Mouse (Mus musculus) intestine, embryonic 14.5 days (tissue): Measurements from ENCODE around the gene Rhbdf2. TPM values are rescaled to one million over a fixed set of nuclear protein-coding genes. Genes with fewer than 3 reads are reported as not detected.

Experiments used
- ATAC-seq: fragments of 200-750 bp; cut with Nextera tagmentation; replicated peaks from 2 replicates; pipeline ENCODE4 v1.8.0; 2017; ENCODE audit warnings: low read depth, moderate number of reproducible peaks, moderate TSS enrichment, moderate library complexity; ENCODE audit not compliant: low FRiP score, low TSS enrichment
- DNase-seq: peaks from one replicate; pipeline ENCODE4 v3.0.0-alpha.2; 2018; ENCODE audit warnings: low spot score
- H3K27ac ChIP-seq: fragments of 300-500 bp; sonication (generic); 2 replicates; pipeline ENCODE4 v1.5.1; 2014; ENCODE audit warnings: low read depth, mild to moderate bottlenecking, control low read depth
- H3K27me3 ChIP-seq: fragments of 300-500 bp; sonication (generic); replicated peaks from 2 replicates; pipeline ENCODE4 v1.6.1; 2014; ENCODE audit warnings: low read length, control low read depth; ENCODE audit not compliant: control insufficient read depth, insufficient read depth
- H3K36me3 ChIP-seq: fragments of 300-500 bp; sonication (generic); 2 replicates; pipeline ENCODE4 v1.6.1; 2014; ENCODE audit warnings: low read length, control low read depth; ENCODE audit not compliant: control insufficient read depth, insufficient read depth
- H3K4me1 ChIP-seq: fragments of 300-500 bp; sonication (generic); replicated peaks from 2 replicates; pipeline ENCODE4 v1.6.1; 2014; ENCODE audit warnings: low read length, control low read depth, mixed read lengths; ENCODE audit not compliant: control insufficient read depth, insufficient read depth
- H3K4me2 ChIP-seq: fragments of 300-500 bp; sonication (generic); 2 replicates; pipeline ENCODE4 v1.6.1; 2014; ENCODE audit warnings: low read length
- H3K4me3 ChIP-seq: fragments of 300-500 bp; sonication (generic); 2 replicates; pipeline ENCODE4 v1.5.1; 2014; ENCODE audit warnings: low read depth, low read length, control low read depth, mixed read lengths
- H3K9ac ChIP-seq: fragments of 300-500 bp; sonication (generic); 2 replicates; pipeline ENCODE4 v1.6.1; 2014; ENCODE audit warnings: mild to moderate bottlenecking, low read length
- H3K9me3 ChIP-seq: fragments of 300-500 bp; sonication (generic); 2 replicates; pipeline ENCODE4 v1.6.1; 2016; ENCODE audit warnings: low read length, control low read depth; ENCODE audit not compliant: control insufficient read depth
- WGBS: fragments of 180-500 bp; shearing (Covaris S2); extraction: QIAGEN DNeasy Blood & Tissue Kit; methylation state at CpG from one replicate; pipeline ENCODE4 v1.1.7; 2014; 5-methylcytosine and 5-hydroxymethylcytosine counted together
- polyA plus RNA-seq: library from polyadenylated mRNA; unstranded; fragments of >200 nt; fragmentation: Nextera tagmentation; extraction: Ambion mirVana; gene quantifications from 2 replicates; pipeline ENCODE4 v1.2.1, GENCODE M21; 2014

The Rhbdf2 gene
- polyA plus RNA-seq, 1 experiment from 2014 or later = 5.7 TPM

GRCm38 (mm10) chr11:116574486-116574885 lies 52.3 kb downstream of the Rhbdf2 start:
- ATAC-seq = no peak
- WGBS = 66% methylated on average over 6 of the region's 6 CpGs

GRCm38 (mm10) chr11:116572756-116573543 lies 53.9 kb downstream of the Rhbdf2 start:
- Histone ChIP-seq H3K9me3 (no peaks in the 10 kb centered on the region), H3K4me2 (no peak overlapping the region), H3K27me3 (no peaks in the 10 kb centered on the region), H3K4me3 (no peak overlapping the region), H3K36me3 (no peaks in the 10 kb centered on the region), H3K4me1 (peaks cover 24% of the 10 kb centered on the region), H3K9ac (no peak overlapping the region), H3K27ac (no peak overlapping the region)
- ATAC-seq (no peak), DNase-seq (no peak)
- 46% methylated on average over 12 of the region's 12 CpGs for WGBS

More at GRCm38 (mm10) chr11:116574486-116574885, 52.3 kb downstream of the Rhbdf2 start:
- Histone ChIP-seq H3K9me3 (no peaks in the 10 kb centered on the region), H3K9ac (no peak overlapping the region), H3K4me2 (no peak overlapping the region), H3K4me3 (no peak overlapping the region), H3K27ac (no peak overlapping the region), H3K4me1 (peaks cover 24% of the 10 kb centered on the region), H3K27me3 (no peaks in the 10 kb centered on the region), H3K36me3 (no peaks in the 10 kb centered on the region)
- no peak for DNase-seq

- H3K9me3 ChIP-seq = no peaks in the 10 kb centered on the region
- no peak; the same call in 1 of the 2 replicates for ATAC-seq
- no peaks in the 10 kb centered on the region for H3K27me3 ChIP-seq
- H3K36me3 ChIP-seq = no peaks in the 10 kb centered on the region
- H3K27ac ChIP-seq = no peak overlapping the region
- H3K4me2 ChIP-seq = no peak overlapping the region
- H3K4me3 ChIP-seq = no peak overlapping the region
- 74% methylated on average over 19 of the region's 19 CpGs for WGBS
- H3K4me1 ChIP-seq = peaks cover 24% of the 10 kb centered on the region
- no peak overlapping the region for H3K9ac ChIP-seq
- no peak for DNase-seq
Observed at GRCm38 (mm10) chr11:116571767-116572679, 54.8 kb downstream of the Rhbdf2 start.

GRCm38 (mm10) chr11:116570821-116571220 lies 56.0 kb downstream of the Rhbdf2 start:
- H3K4me2 ChIP-seq = no peak overlapping the region
- ATAC-seq = no peak
- 76% methylated on average over 7 of the region's 7 CpGs for WGBS
- H3K9ac ChIP-seq = no peak overlapping the region
- no peak for DNase-seq
- no peak overlapping the region for H3K4me3 ChIP-seq
- no peaks in the 10 kb centered on the region for H3K27me3 ChIP-seq
- H3K4me1 ChIP-seq = peaks cover 26% of the 10 kb centered on the region
- H3K36me3 ChIP-seq = no peaks in the 10 kb centered on the region
- H3K9me3 ChIP-seq = no peaks in the 10 kb centered on the region
- no peak overlapping the region for H3K27ac ChIP-seq

GRCm38 (mm10) chr11:116567531-116567930 lies 59.3 kb downstream of the Rhbdf2 start:
- 84% methylated on average over 8 of the region's 8 CpGs for WGBS
- Histone ChIP-seq H3K9me3 (no peaks in the 10 kb centered on the region), H3K27ac (no peak overlapping the region), H3K4me3 (no peak overlapping the region), H3K36me3 (no peaks in the 10 kb centered on the region), H3K4me2 (no peak overlapping the region), H3K4me1 (peaks cover 15% of the 10 kb centered on the region), H3K9ac (no peak overlapping the region), H3K27me3 (no peaks in the 10 kb centered on the region)
- DNase-seq = no peak
- ATAC-seq = no peak

GRCm38 (mm10) chr11:116565283-116566041 lies 61.4 kb downstream of the Rhbdf2 start:
- Histone ChIP-seq H3K9ac (no peak overlapping the region), H3K36me3 (no peaks in the 10 kb centered on the region), H3K27ac (no peak overlapping the region), H3K9me3 (no peaks in the 10 kb centered on the region), H3K4me2 (no peak overlapping the region), H3K4me1 (peaks cover 9% of the 10 kb centered on the region; the same call in 1 of the 2 replicates), H3K27me3 (no peaks in the 10 kb centered on the region), H3K4me3 (no peak overlapping the region)
- no peak for DNase-seq
- no peak for ATAC-seq
- 49% methylated on average over 7 of the region's 7 CpGs for WGBS

GRCm38 (mm10) chr11:116556308-116556707 lies 70.5 kb downstream of the Rhbdf2 start:
- no peak overlapping the region for H3K4me2 ChIP-seq
- ATAC-seq (no peak), DNase-seq (no peak)
- no peak overlapping the region for H3K9ac ChIP-seq
- no peaks in the 10 kb centered on the region for H3K36me3 ChIP-seq
- H3K27me3 ChIP-seq = no peaks in the 10 kb centered on the region
- H3K9me3 ChIP-seq = no peaks in the 10 kb centered on the region
- H3K27ac ChIP-seq = 0 out of 2 replicates have a peak overlapping the region, but pooled peaks have one; percentile 4
- no peak overlapping the region for H3K4me3 ChIP-seq
- 40% methylated on average over 6 of the region's 6 CpGs for WGBS
- peaks cover 17% of the 10 kb centered on the region for H3K4me1 ChIP-seq

GRCm38 (mm10) chr11:116555572-116555971 lies 71.2 kb downstream of the Rhbdf2 start:
- H3K4me2 ChIP-seq = no peak overlapping the region

More at GRCm38 (mm10) chr11:116555572-116555971, 71.2 kb downstream of the Rhbdf2 start:
- Histone ChIP-seq H3K4me1 (peaks cover 24% of the 10 kb centered on the region), H3K9me3 (no peaks in the 10 kb centered on the region), H3K9ac (no peak overlapping the region), H3K27ac (no peak overlapping the region), H3K27me3 (no peaks in the 10 kb centered on the region), H3K36me3 (no peaks in the 10 kb centered on the region), H3K4me3 (no peak overlapping the region)
- WGBS = 26% methylated on average over 1 of the region's 1 CpGs
- no peak for ATAC-seq
- no peak for DNase-seq
